Mouse (Mus musculus): Measurements from ENCODE around the gene Cnnm4. TPM values are rescaled to one million over a fixed set of nuclear protein-coding genes. Genes with fewer than 3 reads are reported as not detected.
A peak's percentile ranks its signal among the peaks of the same experiment; 100 is the strongest.

The Cnnm4 gene
- polyA plus RNA-seq, 1 experiment from 2014 or later: 14.1 TPM

GRCm38 (mm10) chr1:36461829-36462228 is 9.6 kb upstream of the Cnnm4 start:
- H3K4me2 ChIP-seq (replicated peaks; ENCODE audit: low read depth, low read length): no peak overlapping the region
- H3K4me1 ChIP-seq (ENCODE audit: control insufficient read depth, insufficient read depth, low read length): peaks cover 4% of the 10 kb centered on the region; the same call in 1 of the 2 replicates
- no peak for ATAC-seq (ENCODE audit: insufficient number of reproducible peaks, insufficient read depth, low FRiP score, low read depth)
- no peaks in the 10 kb centered on the region for H3K36me3 ChIP-seq (ENCODE audit: control insufficient read depth, insufficient read depth, low read length)
- 47% methylated on average over 2 of the region's 2 CpGs for WGBS
- no peak overlapping the region for H3K4me3 ChIP-seq (ENCODE audit: low read depth, low read length)
- no peaks in the 10 kb centered on the region for H3K27me3 ChIP-seq (ENCODE audit: control insufficient read depth, insufficient read depth, low read length)
- no peaks in the 10 kb centered on the region for H3K9me3 ChIP-seq (ENCODE audit: control insufficient read depth, low read depth, low read length)
- no peak overlapping the region for H3K27ac ChIP-seq (ENCODE audit: low read length)
- no peak overlapping the region for H3K9ac ChIP-seq (replicated peaks; ENCODE audit: low read depth, low read length)

- 22% methylated on average over 4 of the region's 4 CpGs for WGBS
- no peak for ATAC-seq (ENCODE audit: insufficient number of reproducible peaks, insufficient read depth, low FRiP score, low read depth)
- Histone ChIP-seq H3K36me3 (ENCODE audit: control insufficient read depth, insufficient read depth, low read length) (no peaks in the 10 kb centered on the region), H3K27me3 (ENCODE audit: control insufficient read depth, insufficient read depth, low read length) (no peaks in the 10 kb centered on the region), H3K9ac (replicated peaks; ENCODE audit: low read depth, low read length) (no peak overlapping the region), H3K4me3 (ENCODE audit: low read depth, low read length) (no peak overlapping the region), H3K4me2 (replicated peaks; ENCODE audit: low read depth, low read length) (no peak overlapping the region), H3K27ac (ENCODE audit: low read length) (no peak overlapping the region), H3K9me3 (ENCODE audit: control insufficient read depth, low read depth, low read length) (no peaks in the 10 kb centered on the region), H3K4me1 (ENCODE audit: control insufficient read depth, insufficient read depth, low read length) (no peaks in the 10 kb centered on the region)
These were observed 5.7 kb upstream of the Cnnm4 start for GRCm38 (mm10) chr1:36465641-36466160.

GRCm38 (mm10) chr1:36467446-36467845 is 4.0 kb upstream of the Cnnm4 start:
- H3K36me3 ChIP-seq (ENCODE audit: control insufficient read depth, insufficient read depth, low read length): no peaks in the 10 kb centered on the region
- H3K27me3 ChIP-seq (ENCODE audit: control insufficient read depth, insufficient read depth, low read length): no peaks in the 10 kb centered on the region
- no peak overlapping the region for H3K4me3 ChIP-seq (ENCODE audit: low read depth, low read length)
- peaks cover 5% of the 10 kb centered on the region; the same call in 1 of the 2 replicates for H3K4me1 ChIP-seq (ENCODE audit: control insufficient read depth, insufficient read depth, low read length)
- no peak overlapping the region for H3K9ac ChIP-seq (replicated peaks; ENCODE audit: low read depth, low read length)
- 55% methylated on average over 5 of the region's 5 CpGs for WGBS
- H3K4me2 ChIP-seq (replicated peaks; ENCODE audit: low read depth, low read length): no peak overlapping the region
- no peak for ATAC-seq (ENCODE audit: insufficient number of reproducible peaks, insufficient read depth, low FRiP score, low read depth)
- H3K9me3 ChIP-seq (ENCODE audit: control insufficient read depth, low read depth, low read length): no peaks in the 10 kb centered on the region
- no peak overlapping the region for H3K27ac ChIP-seq (ENCODE audit: low read length)

GRCm38 (mm10) chr1:36469811-36470444 is 1.5 kb upstream of the Cnnm4 start:
- no peaks in the 10 kb centered on the region for H3K36me3 ChIP-seq (ENCODE audit: control insufficient read depth, insufficient read depth, low read length)
- no peak overlapping the region for H3K9ac ChIP-seq (replicated peaks; ENCODE audit: low read depth, low read length)
- peaks cover 28% of the 10 kb centered on the region; the same call in 1 of the 2 replicates for H3K4me1 ChIP-seq (ENCODE audit: control insufficient read depth, insufficient read depth, low read length)
- no peak overlapping the region for H3K4me3 ChIP-seq (ENCODE audit: low read depth, low read length)
- no peaks in the 10 kb centered on the region for H3K27me3 ChIP-seq (ENCODE audit: control insufficient read depth, insufficient read depth, low read length)
- H3K4me2 ChIP-seq (replicated peaks; ENCODE audit: low read depth, low read length): no peak overlapping the region
- no peak overlapping the region for H3K27ac ChIP-seq (ENCODE audit: low read length)
- no peaks in the 10 kb centered on the region for H3K9me3 ChIP-seq (ENCODE audit: control insufficient read depth, low read depth, low read length)
- no peak for ATAC-seq (ENCODE audit: insufficient number of reproducible peaks, insufficient read depth, low FRiP score, low read depth)
- WGBS: 43% methylated on average over 2 of the region's 2 CpGs

- WGBS: 17% methylated on average over 18 of the region's 18 CpGs
- peaks cover 46% of the 10 kb centered on the region for H3K4me1 ChIP-seq (ENCODE audit: control insufficient read depth, insufficient read depth, low read length)
- peak overlapping the region; percentile 56 for H3K4me3 ChIP-seq (ENCODE audit: low read depth, low read length)
- ATAC-seq (ENCODE audit: insufficient number of reproducible peaks, insufficient read depth, low FRiP score, low read depth): peak; percentile 0; the same call in 1 of the 2 replicates
- no peaks in the 10 kb centered on the region for H3K27me3 ChIP-seq (ENCODE audit: control insufficient read depth, insufficient read depth, low read length)
- H3K9me3 ChIP-seq (ENCODE audit: control insufficient read depth, low read depth, low read length): no peaks in the 10 kb centered on the region
- no peaks in the 10 kb centered on the region for H3K36me3 ChIP-seq (ENCODE audit: control insufficient read depth, insufficient read depth, low read length)
- H3K9ac ChIP-seq (replicated peaks; ENCODE audit: low read depth, low read length): peak overlapping the region; percentile 55
- peak overlapping the region; percentile 80 for H3K4me2 ChIP-seq (replicated peaks; ENCODE audit: low read depth, low read length)
- H3K27ac ChIP-seq (ENCODE audit: low read length): no peak overlapping the region
These were observed 653 bp downstream of the Cnnm4 start for GRCm38 (mm10) chr1:36472106-36472440.

GRCm38 (mm10) chr1:36473211-36473780 is 1.9 kb downstream of the Cnnm4 start:
- H3K27ac ChIP-seq (ENCODE audit: low read length): no peak overlapping the region
- H3K4me3 ChIP-seq (ENCODE audit: low read depth, low read length): 0 out of 2 replicates have a peak overlapping the region, but pooled peaks have one; percentile 4
- WGBS: 75% methylated on average over 10 of the region's 10 CpGs
- H3K9ac ChIP-seq (replicated peaks; ENCODE audit: low read depth, low read length): no peak overlapping the region
- H3K36me3 ChIP-seq (ENCODE audit: control insufficient read depth, insufficient read depth, low read length): no peaks in the 10 kb centered on the region
- H3K27me3 ChIP-seq (ENCODE audit: control insufficient read depth, insufficient read depth, low read length): no peaks in the 10 kb centered on the region
- no peak for ATAC-seq (ENCODE audit: insufficient number of reproducible peaks, insufficient read depth, low FRiP score, low read depth)
- H3K4me1 ChIP-seq (ENCODE audit: control insufficient read depth, insufficient read depth, low read length): peaks cover 46% of the 10 kb centered on the region
- H3K9me3 ChIP-seq (ENCODE audit: control insufficient read depth, low read depth, low read length): no peaks in the 10 kb centered on the region
- peak overlapping the region; percentile 80 for H3K4me2 ChIP-seq (replicated peaks; ENCODE audit: low read depth, low read length)

GRCm38 (mm10) chr1:36474646-36475045 is 3.2 kb downstream of the Cnnm4 start:
- Histone ChIP-seq H3K4me3 (ENCODE audit: low read depth, low read length) (no peak overlapping the region), H3K4me2 (replicated peaks; ENCODE audit: low read depth, low read length) (peak overlapping the region; percentile 80), H3K36me3 (ENCODE audit: control insufficient read depth, insufficient read depth, low read length) (no peaks in the 10 kb centered on the region), H3K4me1 (ENCODE audit: control insufficient read depth, insufficient read depth, low read length) (peaks cover 46% of the 10 kb centered on the region), H3K9me3 (ENCODE audit: control insufficient read depth, low read depth, low read length) (no peaks in the 10 kb centered on the region), H3K27me3 (ENCODE audit: control insufficient read depth, insufficient read depth, low read length) (no peaks in the 10 kb centered on the region), H3K9ac (replicated peaks; ENCODE audit: low read depth, low read length) (no peak overlapping the region), H3K27ac (ENCODE audit: low read length) (no peak overlapping the region)
- 60% methylated on average over 3 of the region's 3 CpGs for WGBS
- no peak for ATAC-seq (ENCODE audit: insufficient number of reproducible peaks, insufficient read depth, low FRiP score, low read depth)

GRCm38 (mm10) chr1:36475480-36476110 is 4.2 kb downstream of the Cnnm4 start:
- Histone ChIP-seq H3K27ac (ENCODE audit: low read length) (no peak overlapping the region; the same call in 1 of the 2 replicates), H3K9me3 (ENCODE audit: control insufficient read depth, low read depth, low read length) (no peaks in the 10 kb centered on the region), H3K36me3 (ENCODE audit: control insufficient read depth, insufficient read depth, low read length) (no peaks in the 10 kb centered on the region), H3K9ac (replicated peaks; ENCODE audit: low read depth, low read length) (no peak overlapping the region), H3K4me1 (ENCODE audit: control insufficient read depth, insufficient read depth, low read length) (peaks cover 46% of the 10 kb centered on the region), H3K4me2 (replicated peaks; ENCODE audit: low read depth, low read length) (peak overlapping the region; percentile 80), H3K27me3 (ENCODE audit: control insufficient read depth, insufficient read depth, low read length) (no peaks in the 10 kb centered on the region), H3K4me3 (ENCODE audit: low read depth, low read length) (no peak overlapping the region)
- ATAC-seq (ENCODE audit: insufficient number of reproducible peaks, insufficient read depth, low FRiP score, low read depth): no peak
- 45% methylated on average over 8 of the region's 8 CpGs for WGBS
